Mouse (Mus musculus) neutrophil, adult 5-6 weeks (primary cell): Measurements from ENCODE around the gene Kif3c. TPM values are rescaled to one million over a fixed set of nuclear protein-coding genes. Genes with fewer than 3 reads are reported as not detected.
"Not testable (repeated sequence)": the region's sequence is repeated elsewhere in the genome, so short reads cannot be mapped to it uniquely, and the experiment has no call there.

Source experiments
- ATAC-seq: fragments of 151-379, 151-347 bp; 2 replicates; pipeline ENCODE4 v1.8.0; 2017; ENCODE audit warnings: mild to moderate bottlenecking, moderate TSS enrichment; ENCODE audit not compliant: insufficient number of reproducible peaks, poor library complexity, low FRiP score, severe bottlenecking; ENCODE audit errors: extremely low read depth
- total RNA-seq: library from RNA; stranded (forward); fragments of 200-1000 nt; gene quantifications from 2 replicates; pipeline ENCODE4 v1.2.3, GENCODE M21; 2017

The Kif3c gene
- total RNA-seq, 1 experiment from 2014 or later = 10.9 TPM

DNA sequence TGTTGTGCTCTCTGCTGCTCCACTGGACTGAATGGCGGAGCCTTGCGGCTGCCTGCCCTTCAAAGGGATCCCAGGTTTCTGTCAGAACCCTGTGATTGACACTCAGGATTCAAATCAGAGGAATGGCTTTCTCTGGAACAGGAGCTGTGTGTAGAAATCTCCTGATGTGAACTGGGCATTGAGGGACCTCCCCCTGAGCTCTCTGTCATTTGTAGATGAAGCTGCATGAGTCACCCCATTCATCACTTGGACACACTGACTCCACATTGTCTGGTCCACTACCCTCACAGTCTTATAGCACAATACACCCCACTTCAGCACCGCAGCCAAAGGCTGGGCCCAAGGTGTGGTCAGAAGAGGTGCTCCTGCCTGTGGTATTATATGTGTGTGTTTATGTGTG, 40.7 kb downstream of the Kif3c start:
- not testable (repeated sequence) for ATAC-seq

GRCm38 (mm10) chr12:3406585-3406984, 41.7 kb downstream of the Kif3c start:
- ATAC-seq = no peak

- ATAC-seq = no peak
These were observed 50.0 kb downstream of the Kif3c start for GRCm38 (mm10) chr12:3414956-3415355.

DNA sequence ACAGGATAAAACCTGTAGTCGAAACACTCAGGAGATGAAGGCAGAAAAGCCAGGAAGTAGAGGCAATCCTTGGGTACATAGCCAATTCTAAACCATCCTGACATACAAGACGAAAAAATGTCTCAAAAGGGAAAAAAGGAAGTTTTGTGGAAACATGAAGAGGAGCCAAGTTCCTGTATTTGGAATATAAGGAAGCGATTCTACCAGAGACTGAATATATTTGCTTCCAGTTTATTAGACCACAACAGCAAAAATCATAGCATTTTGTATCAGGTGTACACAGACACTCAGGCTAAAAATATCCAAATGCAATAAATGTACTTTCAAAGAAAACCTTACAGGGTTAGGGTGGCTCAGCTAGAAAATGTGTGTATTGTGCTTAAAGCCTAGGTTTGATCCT, 53.8 kb downstream of the Kif3c start:
- no peak for ATAC-seq

GRCm38 (mm10) chr12:3420519-3420918, 55.6 kb downstream of the Kif3c start:
- no peak for ATAC-seq

- no peak for ATAC-seq
These were observed 57.9 kb downstream of the Kif3c start for GRCm38 (mm10) chr12:3422786-3423185.

DNA sequence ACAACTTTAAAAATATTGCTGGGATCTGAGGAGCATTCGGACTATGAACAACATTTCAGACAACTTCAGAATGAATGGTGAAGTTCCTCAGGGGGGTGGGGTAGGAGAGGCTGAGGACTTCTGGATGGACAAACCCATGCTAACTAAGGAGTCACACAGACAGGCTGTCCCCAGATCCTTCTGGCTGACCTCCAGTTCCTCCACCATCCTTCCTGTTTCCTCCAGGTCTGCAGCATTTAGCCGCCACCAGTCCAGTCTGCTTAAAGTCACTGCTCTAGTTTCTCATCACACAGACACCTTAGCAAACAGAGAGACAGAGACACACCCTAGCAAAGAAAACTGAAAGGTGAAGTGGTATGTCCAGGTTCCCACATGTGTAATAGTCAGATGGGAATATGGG, 59.2 kb downstream of the Kif3c start:
- no peak for ATAC-seq

GRCm38 (mm10) chr12:3425375-3426341, 60.7 kb downstream of the Kif3c start:
- ATAC-seq = no peak

DNA sequence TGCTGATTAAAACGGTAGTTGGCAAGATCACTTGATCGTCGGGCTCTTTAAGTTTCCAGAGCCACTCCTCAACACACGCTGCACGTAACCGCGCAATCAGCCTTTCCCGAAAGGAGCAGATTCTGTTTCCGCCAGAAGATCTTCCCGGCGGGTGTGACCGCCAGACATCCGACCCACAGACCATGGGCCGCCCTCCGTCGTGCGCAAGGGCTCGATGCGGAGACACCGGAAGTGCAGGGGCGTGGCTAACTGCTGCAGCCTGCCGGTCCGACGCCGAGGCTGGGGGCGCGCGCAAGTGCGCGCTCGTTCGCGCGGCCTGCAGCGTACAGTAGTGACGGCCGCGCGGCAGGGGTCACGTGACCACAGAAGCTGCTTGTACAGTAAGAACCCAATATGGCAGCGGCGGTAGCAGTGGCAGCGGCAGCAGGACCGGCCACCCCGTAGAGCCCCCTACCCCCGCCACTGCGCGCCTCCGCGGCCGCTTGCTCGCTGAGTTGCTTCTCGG, 61.6 kb downstream of the Kif3c start, which contains the start of gene Asxl2:
Gene Asxl2, plus strand, starts transcription at position 328 of the 505 bp plus-strand sequence.
- peak; percentile 88 for ATAC-seq

DNA sequence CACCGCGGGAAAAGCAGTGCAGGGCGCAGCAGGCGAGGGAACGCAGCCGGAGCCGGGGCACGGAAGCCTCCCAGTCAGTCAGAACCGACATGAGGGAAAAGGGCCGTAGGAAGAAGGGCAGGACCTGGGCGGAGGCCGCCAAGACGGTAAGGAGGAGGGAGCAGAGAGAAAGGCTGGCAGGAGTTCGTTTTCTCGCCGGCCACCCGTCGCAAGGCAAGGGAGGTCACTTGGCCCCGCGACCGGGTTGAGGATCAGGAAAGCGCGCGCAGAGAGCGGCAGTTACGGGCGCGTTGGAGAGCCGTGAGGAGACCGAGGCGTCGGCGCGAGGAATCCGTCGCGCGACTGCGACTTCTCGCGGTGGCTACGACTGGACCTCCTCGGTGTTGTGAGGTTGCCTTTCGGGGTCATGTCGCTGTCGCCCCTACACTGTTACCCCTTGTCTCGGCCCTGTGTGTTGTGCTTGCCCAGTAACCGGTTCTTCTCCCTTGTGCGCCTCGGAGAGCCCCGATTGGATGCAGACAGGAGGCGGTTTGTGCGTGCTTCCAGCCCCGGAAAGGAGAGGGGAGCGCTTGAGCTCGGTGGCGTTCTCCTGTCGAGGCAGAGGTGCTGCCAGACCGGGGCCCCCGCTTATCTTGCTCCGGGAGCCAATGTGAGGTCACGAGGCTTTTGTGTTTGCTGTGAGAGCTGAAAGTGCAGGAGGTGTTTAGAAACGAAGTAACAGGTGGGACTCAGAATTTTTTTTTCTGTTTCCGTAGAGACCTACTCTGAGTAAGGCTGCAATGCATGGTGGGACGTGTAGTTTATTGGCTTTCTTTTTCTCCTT, 62.3 kb downstream of the Kif3c start:
- ATAC-seq = peak; percentile 39

GRCm38 (mm10) chr12:3427891-3428775, 63.2 kb downstream of the Kif3c start:
- no peak for ATAC-seq

GRCm38 (mm10) chr12:3429681-3430442, 64.9 kb downstream of the Kif3c start:
- no peak for ATAC-seq

DNA sequence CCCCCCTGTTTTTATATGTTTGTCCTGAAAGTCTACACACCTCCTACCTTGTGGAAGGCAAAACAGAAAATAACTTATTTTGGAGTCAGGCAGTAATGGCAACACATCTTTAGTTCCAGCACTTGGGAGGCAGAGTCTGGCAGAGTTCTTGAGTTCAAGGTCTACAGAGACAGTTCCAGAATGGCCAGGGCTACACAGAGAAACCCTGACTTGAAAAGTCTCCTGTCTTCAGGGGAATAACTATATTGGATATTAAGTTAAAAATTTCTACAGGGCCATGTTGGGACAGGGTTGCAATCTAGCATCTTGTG, 65.5 kb downstream of the Kif3c start:
- no peak for ATAC-seq

- ATAC-seq = no peak
These were observed 66.1 kb downstream of the Kif3c start for GRCm38 (mm10) chr12:3430985-3431384.

DNA sequence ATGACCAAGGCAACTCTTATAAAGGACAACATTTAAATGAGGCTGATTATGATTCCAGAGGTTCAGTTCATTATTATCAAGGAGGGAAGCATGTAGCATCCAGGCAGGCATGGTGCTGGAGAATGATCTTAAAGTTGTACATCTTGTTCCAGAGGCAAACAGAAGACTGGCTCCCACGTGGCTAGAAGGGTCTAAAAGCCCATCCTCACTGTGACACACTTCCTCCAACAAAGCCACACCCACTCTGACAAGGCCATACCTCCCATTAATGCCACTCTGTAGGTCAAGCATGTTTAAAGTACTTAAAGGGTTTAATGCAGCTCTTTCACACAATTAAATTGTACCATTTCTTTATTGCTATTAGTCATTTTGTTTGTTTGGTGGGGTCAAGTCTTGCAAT, 68.8 kb downstream of the Kif3c start:
- no peak for ATAC-seq

GRCm38 (mm10) chr12:3436446-3436845, 71.5 kb downstream of the Kif3c start:
- ATAC-seq = no peak

DNA sequence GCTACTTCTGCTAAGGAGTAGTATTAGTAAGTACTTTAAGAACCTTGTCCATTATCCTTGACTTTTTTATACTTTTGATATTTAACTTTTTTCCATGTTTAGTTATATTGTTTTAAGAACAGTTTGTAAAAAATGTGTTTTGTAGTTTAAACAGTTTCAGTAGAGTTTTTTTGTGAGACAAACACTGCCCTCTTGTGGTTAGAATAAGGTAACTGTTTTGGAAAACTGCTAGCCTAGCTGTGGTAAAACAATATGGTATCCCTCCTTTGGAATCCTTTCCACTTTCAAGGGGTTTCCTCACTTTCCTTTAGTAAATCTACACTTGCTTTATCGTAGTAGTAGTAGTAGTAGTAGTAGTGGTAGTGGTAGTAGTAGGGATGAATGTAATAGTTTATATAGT, 72.9 kb downstream of the Kif3c start:
- ATAC-seq = peak; percentile 51; the same call in 1 of the 2 replicates

GRCm38 (mm10) chr12:3440916-3441315, 76.0 kb downstream of the Kif3c start:
- no peak for ATAC-seq
